29 mouse cellular contexts compared by ENCODE assay signal in genomic region chr11:120405867-120406266, GRCm38 (mm10). TPM values are rescaled to one million over a fixed set of nuclear protein-coding genes. Genes with fewer than 3 reads are reported as not detected.
DNase-seq lines count a peak whose midpoint lies in the region; ATAC-seq and TF ChIP-seq lines count a peak whose summit lies in the region.
"Had no signal": no experiment of that assay in that cellular context is flagged by ENCODE, and none has a peak within 500 bp of the region (broad histone marks: within the 10 kb centered on the region; RNA-seq: fewer than 3 reads in every experiment).

No protein-coding gene starts in this region.

- 7% methylated on average over 3 of the region's 3 CpGs for WGBS in liver, embryonic 14.5 days (ENCODE audit: insufficient replicate concordance)
- 88% methylated on average over 3 of the region's 3 CpGs for WGBS in neural tube, embryonic 15.5 days

- no peak for TF ChIP-seq CTCF in liver, embryonic 14.5 days (IDR thresholded peaks at IDR 0.05; ENCODE audit: low read depth)

- peak overlapping the region; percentile 16 for H3K4me2 ChIP-seq in liver, embryonic 14.5 days (ENCODE audit: low read depth)
- no peak overlapping the region for H3K4me2 ChIP-seq in neural tube, embryonic 15.5 days
- H3K4me2 ChIP-seq: forebrain, embryonic 13.5 days; kidney, embryonic 15.5 days; midbrain, embryonic 15.5 days had no signal

- H3K9me3 ChIP-seq in liver, embryonic 14.5 days (ENCODE audit: control insufficient read depth, low read length) = no peaks in the 10 kb centered on the region
- H3K9me3 ChIP-seq in neural tube, embryonic 15.5 days (replicated peaks) = no peaks in the 10 kb centered on the region
- H3K9me3 ChIP-seq: embryonic facial prominence, embryonic 10.5 days; forebrain, embryonic 13.5 days; hindbrain, embryonic 10.5 days; kidney, embryonic 15.5 days; midbrain, embryonic 15.5 days had no signal

- peaks cover 9 to 17% of the 10 kb centered on the region in 2 experiments; a peak in 3 of 4 replicates for H3K4me1 ChIP-seq in liver, embryonic 14.5 days (replicated peaks; ENCODE audit: control insufficient read depth in 2 of 2, insufficient read depth in 2 of 2, low read length in 1 of 2)
- H3K4me1 ChIP-seq in neural tube, embryonic 15.5 days = no peaks in the 10 kb centered on the region
- H3K4me1 ChIP-seq: embryonic facial prominence, embryonic 10.5 days; forebrain, embryonic 13.5 days; hindbrain, embryonic 10.5 days; kidney, embryonic 15.5 days; midbrain, embryonic 15.5 days had no signal

- peak; percentile 85 for TF ChIP-seq EP300 in liver, embryonic 14.5 days (IDR thresholded peaks at IDR 0.05; ENCODE audit: low read depth)

- H3K27ac ChIP-seq in liver, embryonic 14.5 days = peak overlapping the region; percentile 37; the same call in 1 of the 2 replicates
- H3K27ac ChIP-seq in neural tube, embryonic 15.5 days (replicated peaks) = no peak overlapping the region
- H3K27ac ChIP-seq: embryonic facial prominence, embryonic 10.5 days; forebrain, embryonic 13.5 days; hindbrain, embryonic 10.5 days; hindbrain, postnatal 0 days; kidney, embryonic 15.5 days; macrophage; midbrain, embryonic 15.5 days had no signal

- H3K4me3 ChIP-seq in liver, embryonic 14.5 days (ENCODE audit: insufficient read depth in 1 of 2, low read depth in 2 of 2, low read length in 2 of 2) = no peak overlapping the region
- no peak overlapping the region for H3K4me3 ChIP-seq in neural tube, embryonic 15.5 days (replicated peaks)
- H3K4me3 ChIP-seq: embryonic facial prominence, embryonic 10.5 days; forebrain, embryonic 13.5 days; hindbrain, embryonic 10.5 days; kidney, embryonic 15.5 days; midbrain, embryonic 15.5 days; myocyte had no signal

- DNase-seq in spleen, postnatal 36 days (ENCODE audit: low spot score in 2 of 2) = peak; percentile 13 to 15
- DNase-seq in spleen, postnatal 14 days (ENCODE audit: low spot score in 2 of 2) = no peak
- peak; percentile 55 to 68 (median 64) for DNase-seq in liver, embryonic 14.5 days (ENCODE audit: low read depth in 3 of 3, low spot score in 3 of 3)
- no peak for DNase-seq in frontal cortex, postnatal 14 days (ENCODE audit: low spot score in 2 of 2)
- no peak for DNase-seq in layer of hippocampus, postnatal 10 days (ENCODE audit: low spot score in 2 of 2)
- DNase-seq: adrenal gland, postnatal 14 days; B cell, adult 2 months; cerebellum, adult 2 months; gastrocnemius, postnatal 14 days; heart, adult 18-20 months; spleen, adult 18-20 months; thymus, postnatal 14 days had no signal

- peak; percentile 75 for ATAC-seq in common myeloid progenitor, adult 5-6 weeks (replicated peaks; ENCODE audit: low read depth, poor library complexity, severe bottlenecking)
- ATAC-seq in liver, embryonic 14.5 days (ENCODE audit: insufficient read depth) = peak; percentile 94
- ATAC-seq in neural tube, embryonic 15.5 days (ENCODE audit: low FRiP score) = no peak
- ATAC-seq: activated CD4-positive, CD25-positive, alpha-beta regulatory T cell, adult 4 months; forebrain, embryonic 13.5 days; hindbrain, postnatal 0 days; intestine, postnatal 0 days; midbrain, embryonic 15.5 days had no signal

- H3K27me3 ChIP-seq in liver, embryonic 14.5 days (ENCODE audit: control insufficient read depth, insufficient read depth, low read length) = no peaks in the 10 kb centered on the region
- H3K27me3 ChIP-seq in neural tube, embryonic 15.5 days (replicated peaks) = no peaks in the 10 kb centered on the region
- H3K27me3 ChIP-seq: forebrain, embryonic 13.5 days; kidney, embryonic 15.5 days; midbrain, embryonic 15.5 days had no signal

- H3K36me3 ChIP-seq in liver, embryonic 14.5 days (replicated peaks; ENCODE audit: control insufficient read depth, insufficient read depth, low read depth) = peaks cover 85% of the 10 kb centered on the region
- H3K36me3 ChIP-seq in neural tube, embryonic 15.5 days = peaks cover 90% of the 10 kb centered on the region

- H3K9ac ChIP-seq in liver, embryonic 14.5 days (replicated peaks) = no peak overlapping the region
- H3K9ac ChIP-seq in neural tube, embryonic 15.5 days (replicated peaks) = no peak overlapping the region
- H3K9ac ChIP-seq: forebrain, embryonic 13.5 days; kidney, embryonic 15.5 days; midbrain, embryonic 15.5 days had no signal

RNA-seq across cellular contexts. Expression of gene Faap100, which starts 27.3 kb away (rescaled TPM):
- 6.6 and 18.3 TPM in 2 replicates for total RNA-seq in common myeloid progenitor, adult 5-6 weeks (2017)
- 5.3 and 6.3 TPM in 2 replicates for polyA plus RNA-seq in liver, embryonic 14.5 days (2012; rRNA removed)
- 4.5 and 5.4 TPM in 2 replicates for polyA plus RNA-seq in liver, embryonic 14.5 days (2014; fragmentation: Nextera tagmentation; extraction: Ambion mirVana)
- 71.6 and 81.5 TPM in 2 replicates for polyA plus RNA-seq in neural tube, embryonic 15.5 days (2015; fragmentation: Nextera tagmentation; extraction: Ambion mirVana)
- total RNA-seq in layer of hippocampus, postnatal 10 days (2021) = 10 to 100 TPM; 58.8 to 62.0 TPM

RNA-seq across cellular contexts. Expression of gene Nploc4, which starts 31.6 kb away (rescaled TPM):
- total RNA-seq in common myeloid progenitor, adult 5-6 weeks (2017) = 29.8 and 37.9 TPM in 2 replicates
- 17.9 and 21.1 TPM in 2 replicates for polyA plus RNA-seq in liver, embryonic 14.5 days (2012; rRNA removed)
- polyA plus RNA-seq in liver, embryonic 14.5 days (2014; fragmentation: Nextera tagmentation; extraction: Ambion mirVana) = 21.2 and 22.2 TPM in 2 replicates
- 30.2 and 32.6 TPM in 2 replicates for polyA plus RNA-seq in neural tube, embryonic 15.5 days (2015; fragmentation: Nextera tagmentation; extraction: Ambion mirVana)
- total RNA-seq in layer of hippocampus, postnatal 10 days (2021) = 10 to 100 TPM; 71.2 to 71.4 TPM

RNA-seq across cellular contexts. Expression of gene Tspan10, which starts 36.6 kb away (rescaled TPM):
- total RNA-seq in common myeloid progenitor, adult 5-6 weeks (2017) = not detected in 2 replicates
- polyA plus RNA-seq in liver, embryonic 14.5 days (2012; rRNA removed) = not detected in 2 replicates
- not detected in 2 replicates for polyA plus RNA-seq in liver, embryonic 14.5 days (2014; fragmentation: Nextera tagmentation; extraction: Ambion mirVana)
- polyA plus RNA-seq in neural tube, embryonic 15.5 days (2015; fragmentation: Nextera tagmentation; extraction: Ambion mirVana) = not detected in 2 replicates
- total RNA-seq in layer of hippocampus, postnatal 10 days (2021) = 10 to 100 TPM in 1 of 2 experiments, not detected in 1; 12.5 TPM
- total RNA-seq: gastrocnemius, postnatal 14 days; hindbrain, postnatal 0 days had no signal
- polyA plus RNA-seq: activated CD4-positive, CD25-positive, alpha-beta regulatory T cell, adult 4 months; forebrain, embryonic 13.5 days; heart, embryonic 16.5 days; hindbrain, postnatal 0 days; intestine, postnatal 0 days; kidney, embryonic 15.5 days; lung, embryonic 16.5 days; midbrain, embryonic 15.5 days; myocyte; neural tube, embryonic 14.5 days; stomach, embryonic 16.5 days had no signal

RNA-seq across cellular contexts. Expression of gene Fscn2, which starts 44.5 kb away (rescaled TPM):
- total RNA-seq in common myeloid progenitor, adult 5-6 weeks (2017) = not detected in 2 replicates
- polyA plus RNA-seq in liver, embryonic 14.5 days (2012; rRNA removed) = not detected in 2 replicates
- not detected in 2 replicates for polyA plus RNA-seq in liver, embryonic 14.5 days (2014; fragmentation: Nextera tagmentation; extraction: Ambion mirVana)
- polyA plus RNA-seq in neural tube, embryonic 15.5 days (2015; fragmentation: Nextera tagmentation; extraction: Ambion mirVana) = 0.64 and 1.4 TPM in 2 replicates
- total RNA-seq in layer of hippocampus, postnatal 10 days (2021) = not detected
- total RNA-seq: heart, adult 18-20 months had no signal
- polyA plus RNA-seq: cerebellum, adult 2 months; large intestine, adult 2 months; macrophage had no signal

RNA-seq across cellular contexts. Expression of gene Pde6g, which starts 47.4 kb away (rescaled TPM):
- total RNA-seq in common myeloid progenitor, adult 5-6 weeks (2017) = not detected in 2 replicates
- polyA plus RNA-seq in liver, embryonic 14.5 days (2012; rRNA removed) = 0.19 and 0.25 TPM in 2 replicates
- 0.15 and 0.23 TPM in 2 replicates for polyA plus RNA-seq in liver, embryonic 14.5 days (2014; fragmentation: Nextera tagmentation; extraction: Ambion mirVana)
- 0.09 and 0.28 TPM in 2 replicates for polyA plus RNA-seq in neural tube, embryonic 15.5 days (2015; fragmentation: Nextera tagmentation; extraction: Ambion mirVana)
- under 1 TPM; 0.20 to 0.41 TPM for total RNA-seq in layer of hippocampus, postnatal 10 days (2021)
- total RNA-seq: hindbrain, postnatal 0 days had no signal
- polyA plus RNA-seq: macrophage had no signal

Comparison
In these comparisons a context has a peak if more than half of its experiments do, and no peak if none do; other contexts are left out.
1. DNase-seq: peak in spleen, postnatal 36 days (2 of 2) and liver, embryonic 14.5 days (3 of 3); none in spleen, postnatal 14 days (0 of 2), frontal cortex, postnatal 14 days (0 of 2) and layer of hippocampus, postnatal 10 days (0 of 2).